Mouse (Mus musculus) 3134 (cell line): ENCODE measurements around the gene Mex3d.

ENCODE experiments used
- DNase-seq: peaks from one replicate; pipeline ENCODE4 v3.0.0-alpha.2; 2011; ENCODE audit warnings: low spot score; ENCODE audit not compliant: insufficient read length; ENCODE audit errors: extremely low read depth

Mex3d gene

DNA sequence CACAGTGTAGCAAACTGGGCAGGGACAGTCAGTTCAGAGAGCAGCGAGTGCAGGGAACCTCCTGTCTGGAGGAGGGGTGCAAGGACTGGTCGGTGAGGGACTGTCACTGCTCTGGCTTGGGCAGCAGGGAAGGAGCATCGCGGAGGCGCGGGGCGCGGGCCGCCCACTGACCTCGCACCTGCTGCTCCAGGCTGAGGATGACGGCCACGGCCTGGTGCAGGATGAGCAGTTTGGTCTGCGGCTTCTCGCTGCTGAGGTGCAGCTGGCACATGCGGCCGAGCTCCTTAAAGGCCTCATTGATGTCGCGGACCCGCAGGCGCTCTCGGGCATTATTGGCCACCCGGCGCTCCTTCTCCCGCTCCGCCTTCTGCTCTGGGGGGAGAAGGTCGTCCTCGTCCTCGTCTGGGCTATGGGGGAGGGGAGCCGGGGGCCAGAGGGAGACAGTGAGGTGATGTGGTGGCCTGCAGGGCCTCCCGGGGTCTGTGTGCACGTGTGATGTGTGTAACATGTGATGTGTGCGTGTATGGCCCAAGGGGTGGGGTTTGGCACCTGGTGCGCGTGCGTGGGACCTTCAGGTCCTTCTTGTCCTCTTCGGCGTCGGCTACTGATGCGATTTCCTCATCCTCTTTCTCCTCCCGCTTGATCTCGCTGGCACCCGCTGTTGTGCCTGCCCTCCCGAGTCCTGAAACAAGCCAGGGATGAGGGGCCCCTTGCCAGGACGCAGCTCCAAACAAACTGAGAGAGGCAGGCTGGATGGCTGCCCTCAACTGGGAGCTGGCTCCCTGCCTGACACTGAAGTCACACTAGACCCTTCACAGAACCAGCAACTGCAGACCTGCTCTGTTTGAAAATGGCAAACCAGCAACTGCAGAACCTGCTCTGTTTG lies 25.4 kb upstream of the Mex3d start:
- no peak for DNase-seq

- DNase-seq: no peak
These were observed 20.5 kb upstream of the Mex3d start for GRCm38 (mm10) chr10:80407924-80408323.

GRCm38 (mm10) chr10:80406684-80407501 lies 19.4 kb upstream of the Mex3d start, which contains the start of gene Uqcr11:
TSS of gene Uqcr11 (minus strand) at chr10:80406830.
- DNase-seq: peak; percentile 84

- no peak for DNase-seq
These were observed 18.2 kb upstream of the Mex3d start for GRCm38 (mm10) chr10:80405481-80406173.

- no peak for DNase-seq
These were observed 15.7 kb upstream of the Mex3d start for GRCm38 (mm10) chr10:80403044-80403692.

DNA sequence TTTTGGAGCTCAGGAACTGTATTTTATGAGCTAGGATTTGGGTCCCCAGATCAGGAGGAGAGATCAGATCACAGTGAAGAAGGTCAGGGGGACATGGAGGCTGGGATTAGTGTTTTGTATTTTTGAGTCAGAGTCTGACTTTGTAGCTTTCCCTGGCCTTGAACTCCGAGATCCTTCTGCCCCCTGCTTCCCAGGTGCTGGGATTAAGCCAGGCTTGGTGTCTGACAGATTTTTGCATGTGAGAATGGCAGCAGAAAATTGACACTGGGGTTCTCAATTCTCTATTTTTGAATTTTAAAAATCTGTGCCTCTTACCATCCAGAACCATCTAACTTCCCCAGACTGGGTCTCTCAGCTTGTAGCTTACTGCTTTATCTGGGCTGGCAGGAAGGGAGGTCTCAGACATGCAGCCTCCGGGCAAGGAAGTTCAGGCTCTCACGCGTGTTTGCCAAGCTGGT lies 13.3 kb upstream of the Mex3d start:
- no peak for DNase-seq

- no peak for DNase-seq
These were observed 12.7 kb upstream of the Mex3d start for GRCm38 (mm10) chr10:80399973-80400703.

GRCm38 (mm10) chr10:80399191-80399972 lies 11.9 kb upstream of the Mex3d start, which contains the start of gene Mbd3:
TSS of gene Mbd3 (minus strand) at chr10:80399550.
- DNase-seq: peak; percentile 99

GRCm38 (mm10) chr10:80398719-80399190 lies 11.3 kb upstream of the Mex3d start:
- DNase-seq: peak; percentile 99

DNA sequence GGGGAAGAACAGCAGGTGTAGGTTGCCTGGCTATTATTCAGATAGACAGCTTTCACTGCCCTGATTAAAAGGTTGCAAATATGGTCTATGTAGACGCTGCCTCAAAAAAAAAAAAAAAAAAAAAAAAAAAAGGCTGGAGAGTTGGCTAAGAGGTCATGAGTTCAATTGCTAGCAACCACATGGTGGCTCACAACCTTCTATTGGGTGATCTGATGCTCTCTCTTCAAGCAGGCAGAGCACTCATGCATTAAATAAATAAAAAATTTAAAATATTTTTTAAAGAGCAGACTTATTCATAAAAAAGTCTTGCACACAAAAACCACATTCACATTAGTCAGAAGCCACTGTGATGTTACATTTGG lies 10.7 kb upstream of the Mex3d start:
- no peak for DNase-seq

- no peak for DNase-seq
These were observed 10.2 kb upstream of the Mex3d start for GRCm38 (mm10) chr10:80397524-80398173.

DNA sequence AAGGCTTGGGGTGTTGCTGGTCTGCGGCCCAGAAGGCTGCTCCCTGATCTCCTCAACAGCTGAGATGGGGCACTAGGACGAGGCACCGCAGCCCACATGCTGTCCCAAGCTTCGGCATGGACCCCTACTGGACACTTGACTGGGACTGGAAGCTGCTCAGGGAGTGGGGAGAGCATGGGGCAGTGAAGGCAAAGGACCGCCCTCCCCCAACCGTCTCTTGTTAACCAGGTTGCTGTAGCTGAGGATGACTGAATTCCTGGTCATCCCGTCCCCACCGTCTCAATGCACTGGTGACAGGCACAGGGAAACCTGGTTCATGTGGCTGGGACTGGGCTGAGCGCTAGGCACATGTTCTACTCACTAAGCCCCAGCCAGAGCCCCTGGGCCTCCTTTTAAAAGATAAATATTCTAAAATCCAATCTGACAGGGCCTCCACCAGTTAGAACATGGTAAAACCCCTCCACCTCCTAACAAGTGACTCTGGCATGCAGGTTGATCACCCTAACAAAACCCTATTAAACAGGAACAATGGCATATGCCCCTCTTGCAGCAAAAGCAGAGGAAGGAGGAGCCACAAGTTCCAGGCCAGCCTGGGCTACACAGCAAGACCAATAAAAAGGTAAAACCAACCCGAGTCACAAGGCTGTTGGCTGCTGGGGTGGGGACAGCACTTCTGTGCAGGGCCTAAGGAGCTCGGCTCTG lies 9.5 kb upstream of the Mex3d start:
- no peak for DNase-seq

DNA sequence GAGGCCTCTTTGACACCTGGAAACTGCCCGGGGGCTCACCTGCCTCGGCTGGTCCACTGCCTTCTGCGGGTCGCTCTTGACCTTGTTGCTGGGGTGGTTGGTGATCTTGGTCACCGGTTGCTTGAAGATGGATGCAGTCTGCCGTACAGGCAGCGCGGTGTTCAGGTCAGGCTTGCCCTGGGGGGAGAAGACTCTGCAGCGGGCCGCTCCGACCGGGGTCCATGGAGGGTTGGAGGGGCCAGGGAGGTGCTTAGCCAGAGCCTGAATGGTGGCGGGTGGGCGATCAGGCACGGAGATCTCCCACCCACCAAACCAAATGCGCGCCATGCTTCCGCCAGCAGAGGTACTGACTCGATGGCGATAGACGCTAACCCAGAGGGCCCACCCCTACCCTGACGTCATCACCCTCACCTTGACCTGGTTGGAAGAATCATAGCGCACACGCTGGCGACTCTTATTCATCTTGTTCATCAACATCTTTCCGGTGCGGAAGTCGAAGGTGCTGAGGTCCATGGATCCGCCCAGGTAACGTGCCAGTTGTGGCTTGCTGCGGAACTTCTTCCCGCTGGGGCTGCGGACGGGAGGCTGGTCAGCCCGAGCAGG lies 7.7 kb upstream of the Mex3d start:
- no peak for DNase-seq

DNA sequence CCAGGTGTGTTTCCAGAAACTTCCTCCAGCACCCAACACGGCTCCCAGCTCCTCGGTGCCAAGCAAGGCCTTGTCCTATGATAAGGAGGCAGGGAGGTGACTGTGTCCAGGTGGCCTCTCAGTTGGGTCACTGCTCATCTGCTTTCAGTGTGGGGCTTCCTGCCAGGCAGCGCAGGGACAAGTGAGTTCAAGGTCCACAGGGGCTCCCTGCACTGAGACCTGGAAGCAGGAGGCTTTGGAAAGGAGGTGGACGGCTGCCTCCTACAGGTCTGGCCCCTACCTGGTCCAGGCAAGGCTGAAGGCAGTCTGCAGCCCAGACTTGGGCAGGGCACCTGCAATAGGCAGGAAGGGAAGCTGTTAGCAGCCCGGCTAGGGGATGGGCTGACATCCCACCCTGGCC lies 5.2 kb upstream of the Mex3d start:
- DNase-seq: no peak

DNA sequence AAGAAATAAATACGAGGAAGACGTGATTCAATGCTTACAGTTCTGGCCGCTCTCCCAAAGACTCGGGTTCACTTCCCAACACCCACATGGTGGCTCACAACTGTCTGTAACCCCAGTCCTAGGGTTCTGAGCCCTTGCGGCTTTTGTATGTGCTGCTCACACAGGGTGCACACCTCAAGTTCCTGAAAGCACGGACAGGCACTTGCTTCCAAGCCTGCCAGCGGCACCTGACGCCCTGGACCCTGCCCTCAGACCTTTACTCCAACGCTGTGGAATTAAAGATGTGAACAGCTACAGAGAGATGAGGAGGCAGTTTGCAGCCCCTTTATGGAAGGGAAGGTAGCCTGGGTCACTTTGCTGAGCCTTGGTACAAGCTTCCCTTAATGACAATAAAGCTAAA lies 3.2 kb upstream of the Mex3d start:
- DNase-seq: no peak

DNA sequence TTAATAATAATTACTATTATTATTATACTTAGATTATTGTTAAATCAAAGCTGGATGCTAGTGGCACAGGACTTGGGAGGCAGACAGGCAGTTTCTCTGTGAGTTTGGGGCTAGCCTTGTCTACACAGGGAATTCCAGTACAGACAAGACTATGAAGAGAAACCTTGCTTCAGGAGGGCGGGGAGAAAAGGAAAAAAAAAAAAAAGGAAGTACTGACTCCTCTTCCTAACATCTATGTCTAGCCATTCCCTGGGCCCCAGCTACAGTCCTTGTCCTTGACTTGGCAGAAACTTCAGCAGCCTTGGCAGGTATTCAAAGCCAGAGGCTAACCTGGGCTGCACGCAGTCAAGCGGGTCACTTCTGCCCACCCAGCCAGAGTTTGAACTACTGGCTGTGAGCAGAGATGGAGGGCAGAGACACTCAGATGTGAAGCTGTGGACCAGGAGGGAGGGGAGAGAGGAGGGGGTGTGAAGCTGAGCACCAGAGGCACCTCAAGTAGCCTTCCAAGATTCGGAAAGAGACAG lies 1.8 kb upstream of the Mex3d start:
- no peak for DNase-seq

DNA sequence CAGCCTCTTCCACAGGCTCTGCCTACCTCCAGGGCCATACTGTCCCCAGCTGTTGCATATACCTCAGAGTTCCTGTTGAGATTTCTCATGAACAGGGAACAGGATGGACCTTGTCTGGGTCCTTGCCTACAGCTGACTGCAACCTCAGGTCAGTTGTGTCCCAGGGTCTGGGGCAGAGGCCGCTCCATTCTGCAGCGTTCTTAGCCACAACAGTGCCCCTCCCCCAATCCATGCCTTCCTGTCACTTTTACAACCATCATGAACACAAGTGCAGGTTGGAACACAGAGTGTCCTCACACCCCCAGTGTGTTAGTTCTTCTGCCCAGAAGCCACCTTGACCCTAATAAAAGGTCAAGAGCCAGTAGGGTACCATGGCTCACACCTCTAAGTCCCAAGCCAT lies 1.3 kb upstream of the Mex3d start:
- no peak for DNase-seq
